Mouse (Mus musculus) activated CD4-positive, CD25-positive, alpha-beta regulatory T cell (primary cell): Measurements from ENCODE around the gene Abcc4. TPM values are rescaled to one million over a fixed set of nuclear protein-coding genes. Genes with fewer than 3 reads are reported as not detected.

Experiments used
- polyA plus RNA-seq, 2 experiments: library from polyadenylated mRNA; unstranded; fragments of 100-300 nt; shearing (Covaris generic); gene quantifications; one replicate each; pipeline ENCODE4 v1.2.1; 2017

The Abcc4 gene
- 10 to 100 TPM; 21.4 to 30.6 TPM for polyA plus RNA-seq

GRCm38 (mm10) chr14:118705808-118706731 is at the start of gene Abcc4:
Gene Abcc4, minus strand, starts transcription at chr14:118706219.

Other genes with a start within 250 kb of the Abcc4 start
- gene Cldn10, start 81.7 kb upstream of the Abcc4 start, polyA plus RNA-seq, result 1 to 10 TPM; 1.5 to 1.9 TPM
- 10 to 100 TPM in 1 of 2 experiments, 1 to 10 TPM in 1; 9.5 to 23.9 TPM for gene Dzip1, start 219.2 kb upstream of the Abcc4 start, polyA plus RNA-seq
- gene Dnajc3, start 231.8 kb upstream of the Abcc4 start, polyA plus RNA-seq, result 10 to 100 TPM; 62.6 to 81.9 TPM